Comparison of ENCODE assay signal across 24 mouse cellular contexts in the genomic region with DNA sequence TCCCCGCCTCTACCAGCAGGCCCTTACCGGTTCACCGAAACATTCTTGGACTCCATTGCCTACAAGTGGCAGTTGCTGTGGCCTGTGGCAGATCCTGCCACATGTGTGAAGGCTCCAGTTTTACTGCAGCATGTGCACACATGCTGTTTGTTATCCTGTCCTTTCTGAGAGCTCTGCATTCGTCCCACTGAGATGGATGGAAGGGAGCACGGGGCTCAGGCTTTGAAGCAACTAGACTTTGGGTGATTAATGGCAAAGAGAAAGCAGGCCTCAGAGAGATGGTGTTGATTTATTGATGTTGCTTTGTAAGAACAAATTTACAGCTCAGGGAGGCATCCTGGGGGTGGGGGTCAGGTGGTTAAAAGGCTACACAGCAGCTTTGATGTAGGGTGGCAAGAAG. TPM values are rescaled to one million over a fixed set of nuclear protein-coding genes. Genes with fewer than 3 reads are reported as not detected.
DNase-seq lines count a peak whose midpoint lies in the region; ATAC-seq lines count a peak whose summit lies in the region.
"Had no signal": no experiment of that assay in that cellular context is flagged by ENCODE, and none has a peak within 500 bp of the region (broad histone marks: within the 10 kb centered on the region; RNA-seq: fewer than 3 reads in every experiment).

No protein-coding gene starts in this region.

- no peaks in the 10 kb centered on the region for H3K9me3 ChIP-seq in neural tube, embryonic 15.5 days (replicated peaks)
- no peaks in the 10 kb centered on the region for H3K9me3 ChIP-seq in limb, embryonic 15.5 days
- H3K9me3 ChIP-seq: embryonic facial prominence, embryonic 12.5 days; heart, embryonic 13.5 days; stomach, embryonic 15.5 days had no signal

- H3K4me2 ChIP-seq in neural tube, embryonic 15.5 days: no peak overlapping the region
- no peak overlapping the region for H3K4me2 ChIP-seq in limb, embryonic 15.5 days
- H3K4me2 ChIP-seq: embryonic facial prominence, embryonic 12.5 days; heart, embryonic 13.5 days; hindbrain, embryonic 14.5 days; stomach, embryonic 15.5 days had no signal

- H3K4me3 ChIP-seq in neural tube, embryonic 15.5 days (replicated peaks): no peak overlapping the region
- H3K4me3 ChIP-seq in limb, embryonic 15.5 days: no peak overlapping the region
- H3K4me3 ChIP-seq: embryonic facial prominence, embryonic 12.5 days; erythroblast, embryonic 14.5 days; heart, embryonic 13.5 days; stomach, embryonic 15.5 days had no signal

- peaks cover 39% of the 10 kb centered on the region for H3K4me1 ChIP-seq in neural tube, embryonic 15.5 days
- peaks cover 74% of the 10 kb centered on the region for H3K4me1 ChIP-seq in limb, embryonic 15.5 days

- H3K27me3 ChIP-seq in neural tube, embryonic 15.5 days (replicated peaks): no peaks in the 10 kb centered on the region
- H3K27me3 ChIP-seq in limb, embryonic 15.5 days: no peaks in the 10 kb centered on the region
- H3K27me3 ChIP-seq: CH12.LX; embryonic facial prominence, embryonic 12.5 days; heart, embryonic 13.5 days; stomach, embryonic 15.5 days had no signal

- DNase-seq in embryo, embryonic 10 days (ENCODE audit: low spot score): peak; percentile 53
- no peak for DNase-seq in embryo, embryonic 9.5 days (ENCODE audit: extremely low spot score)
- DNase-seq in neural tube, embryonic 10.5 days (ENCODE audit: extremely low spot score, low spot score): peak; percentile 40
- DNase-seq in cerebellum, adult 9-10 months: no peak
- no peak for DNase-seq in right cerebral cortex, postnatal 25 days
- DNase-seq: adrenal gland, adult 8-10 months; cerebellum, adult 8-10 months; forebrain, postnatal 0 days; heart, postnatal 10 days; liver; lung, adult 2 months; lung, postnatal 10 days; midbrain, embryonic 14.5 days had no signal

- peaks cover 25% of the 10 kb centered on the region for H3K36me3 ChIP-seq in neural tube, embryonic 15.5 days
- H3K36me3 ChIP-seq in limb, embryonic 15.5 days: peaks cover 35% of the 10 kb centered on the region

- H3K9ac ChIP-seq in neural tube, embryonic 15.5 days (replicated peaks): no peak overlapping the region
- no peak overlapping the region for H3K9ac ChIP-seq in limb, embryonic 15.5 days
- H3K9ac ChIP-seq: forebrain, postnatal 0 days; heart, embryonic 13.5 days; hindbrain, embryonic 14.5 days; liver, embryonic 14.5 days; stomach, embryonic 15.5 days had no signal

- no peak overlapping the region for H3K27ac ChIP-seq in neural tube, embryonic 15.5 days (replicated peaks)
- H3K27ac ChIP-seq in limb, embryonic 15.5 days: peak overlapping the region; percentile 40; the same call in 1 of the 2 replicates
- H3K27ac ChIP-seq: embryonic facial prominence, embryonic 12.5 days; heart, embryonic 13.5 days; hindbrain, embryonic 14.5 days; liver, embryonic 14.5 days; macrophage had no signal

- no peak for ATAC-seq in neural tube, embryonic 15.5 days (ENCODE audit: low FRiP score)
- no peak for ATAC-seq in limb, embryonic 15.5 days (ENCODE audit: insufficient number of reproducible peaks, low FRiP score, low TSS enrichment, low read depth)
- ATAC-seq: forebrain, postnatal 0 days; intestine, postnatal 0 days had no signal

- WGBS in neural tube, embryonic 15.5 days: 25% methylated on average over 5 of the region's 5 CpGs
- WGBS in limb, embryonic 15.5 days: 20% methylated on average over 5 of the region's 5 CpGs

RNA-seq across cellular contexts. Expression of a gene that starts 2.9 kb away (rescaled TPM):
- polyA plus RNA-seq in neural tube, embryonic 15.5 days (2015; fragmentation: Nextera tagmentation; extraction: Ambion mirVana): 108 and 115 TPM in 2 replicates
- 156 and 166 TPM in 2 replicates for polyA plus RNA-seq in limb, embryonic 15.5 days (2015; fragmentation: Nextera tagmentation; extraction: Ambion mirVana)

RNA-seq across cellular contexts. Expression of a gene that starts 3.1 kb away (rescaled TPM):
- 76.8 and 81.3 TPM in 2 replicates for polyA plus RNA-seq in neural tube, embryonic 15.5 days (2015; fragmentation: Nextera tagmentation; extraction: Ambion mirVana)
- 63.7 and 65.9 TPM in 2 replicates for polyA plus RNA-seq in limb, embryonic 15.5 days (2015; fragmentation: Nextera tagmentation; extraction: Ambion mirVana)

RNA-seq across cellular contexts. Expression of a gene that starts 10.6 kb away (rescaled TPM):
- polyA plus RNA-seq in neural tube, embryonic 15.5 days (2015; fragmentation: Nextera tagmentation; extraction: Ambion mirVana): 459 and 611 TPM in 2 replicates
- 44.4 and 56.4 TPM in 2 replicates for polyA plus RNA-seq in limb, embryonic 15.5 days (2015; fragmentation: Nextera tagmentation; extraction: Ambion mirVana)

RNA-seq across cellular contexts. Expression of a gene that starts 16.4 kb away (rescaled TPM):
- 9.4 and 18.9 TPM in 2 replicates for polyA plus RNA-seq in neural tube, embryonic 15.5 days (2015; fragmentation: Nextera tagmentation; extraction: Ambion mirVana)
- polyA plus RNA-seq in limb, embryonic 15.5 days (2015; fragmentation: Nextera tagmentation; extraction: Ambion mirVana): 18.2 and 20.2 TPM in 2 replicates

RNA-seq across cellular contexts. Expression of a gene that starts 21.2 kb away (rescaled TPM):
- polyA plus RNA-seq in neural tube, embryonic 15.5 days (2015; fragmentation: Nextera tagmentation; extraction: Ambion mirVana): 0.87 and 10.7 TPM in 2 replicates
- polyA plus RNA-seq in limb, embryonic 15.5 days (2015; fragmentation: Nextera tagmentation; extraction: Ambion mirVana): 12.6 and 16.7 TPM in 2 replicates
- polyA plus RNA-seq: erythroblast, embryonic 14.5 days had no signal

Comparison
In these comparisons a context has a peak if more than half of its experiments do, and no peak if none do; other contexts are left out.
1. DNase-seq: peak in embryo, embryonic 10 days (single experiment) and neural tube, embryonic 10.5 days (single experiment); none in embryo, embryonic 9.5 days (single experiment), cerebellum, adult 9-10 months (single experiment) and right cerebral cortex, postnatal 25 days (single experiment).